Mouse (Mus musculus) cortical plate, adult 2 months (tissue): ENCODE measurements around the gene Ubtf.

ENCODE experiments used
- CTCF ChIP-seq: fragments of 200-500 bp; IDR thresholded peaks from 2 replicates; pipeline ENCODE4 v1.5.1; 2011; ENCODE audit warnings: mild to moderate bottlenecking, control low read depth, low read length; ENCODE audit not compliant: insufficient read depth; ENCODE audit errors: extremely low read depth
- POLR2A ChIP-seq: fragments of 200-500 bp; IDR thresholded peaks from 2 replicates; pipeline ENCODE4 v1.6.1; 2011; ENCODE audit warnings: mild to moderate bottlenecking, low read length, control low read depth; ENCODE audit not compliant: insufficient read depth; ENCODE audit errors: extremely low read depth

GRCm38 (mm10) chr11:102320686-102321005 is 1.1 kb upstream of the Ubtf start:
- TF ChIP-seq POLR2A (peak; percentile 50; the same call in 1 of the 2 replicates), CTCF (no peak)
